Mouse (Mus musculus) heart, postnatal 0 days (tissue): ENCODE measurements around the gene Nrip1. TPM values are rescaled to one million over a fixed set of nuclear protein-coding genes. Genes with fewer than 3 reads are reported as not detected.

Source experiments
- ATAC-seq: fragments of 200-750 bp; cut with Nextera tagmentation; 2 replicates; pipeline ENCODE4 v1.8.0; 2017; ENCODE audit warnings: low read depth, moderate number of reproducible peaks, moderate library complexity; ENCODE audit not compliant: insufficient read depth
- DNase-seq: peaks from one replicate; pipeline ENCODE4 v3.0.0-alpha.2; 2016; ENCODE audit warnings: low spot score
- H3K27ac ChIP-seq: fragments of 300-500 bp; sonication (generic); 2 replicates; pipeline ENCODE4 v1.5.1; 2014; ENCODE audit warnings: low read depth, mild to moderate bottlenecking
- H3K27me3 ChIP-seq: fragments of 300-500 bp; sonication (generic); 2 replicates; pipeline ENCODE4 v1.6.1; 2014; ENCODE audit warnings: low read length, mixed read lengths; ENCODE audit not compliant: control insufficient read depth, insufficient read depth
- H3K36me3 ChIP-seq: fragments of 300-500 bp; sonication (generic); replicated peaks from 2 replicates; pipeline ENCODE4 v1.6.1; 2014; ENCODE audit warnings: low read length, mixed read lengths; ENCODE audit not compliant: control insufficient read depth, insufficient read depth
- H3K4me1 ChIP-seq: fragments of 300-500 bp; sonication (generic); 2 replicates; pipeline ENCODE4 v1.6.1; 2014; ENCODE audit warnings: antibody characterized with exemption; ENCODE audit not compliant: control insufficient read depth, insufficient read depth
- H3K4me2 ChIP-seq: fragments of 300-500 bp; sonication (generic); 2 replicates; pipeline ENCODE4 v1.6.1; 2014; ENCODE audit warnings: low read depth, mild to moderate bottlenecking, low read length, moderate library complexity
- H3K4me3 ChIP-seq: fragments of 300-500 bp; sonication (generic); 2 replicates; pipeline ENCODE4 v1.5.1; 2014; ENCODE audit warnings: low read depth, low read length
- H3K9ac ChIP-seq: fragments of 300-500 bp; sonication (generic); replicated peaks from 2 replicates; pipeline ENCODE4 v1.6.1; 2014; ENCODE audit warnings: low read depth, low read length, mixed read lengths
- H3K9me3 ChIP-seq: fragments of 300-500 bp; sonication (generic); replicated peaks from 2 replicates; pipeline ENCODE4 v1.6.1; 2016; ENCODE audit warnings: low read length; ENCODE audit not compliant: control insufficient read depth
- CTCF ChIP-seq: IDR thresholded peaks from 2 replicates; pipeline ENCODE4 v1.5.1; 2016; ENCODE audit warnings: antibody characterized with exemption, control low read depth, low read depth
- EP300 ChIP-seq: IDR thresholded peaks from 2 replicates; pipeline ENCODE4 v1.6.1; 2016; ENCODE audit warnings: antibody characterized with exemption, low read depth
- WGBS: fragments of 180-500 bp; shearing (Covaris S2); extraction: QIAGEN DNeasy Blood & Tissue Kit; methylation state at CpG from one replicate; pipeline ENCODE4 v1.1.7; 2014; 5-methylcytosine and 5-hydroxymethylcytosine counted together
- polyA plus RNA-seq: library from polyadenylated mRNA; unstranded; fragments of >200 nt; fragmentation: Nextera tagmentation; extraction: Ambion mirVana; gene quantifications from 2 replicates; pipeline ENCODE4 v1.2.1, GENCODE M21; 2015
- total RNA-seq: library from RNA; depleted of rRNA; stranded (reverse); fragments of >200 nt; gene quantifications from 2 replicates; pipeline ENCODE4 v1.2.3, GENCODE M21; 2014; ENCODE audit warnings: low replicate concordance; rRNA removed

Nrip1 gene
- total RNA-seq, result 9.0 and 11.6 TPM in 2 replicates
- polyA plus RNA-seq, result 13.3 and 14.1 TPM in 2 replicates

- ATAC-seq, result peak; percentile 34
- H3K4me3 ChIP-seq, result peak within 1 kb of the TSS; percentile 98
- H3K9me3 ChIP-seq, result no peaks in the 10 kb centered on the region
- H3K4me1 ChIP-seq, result peaks cover 20% of the 10 kb centered on the region
- H3K27me3 ChIP-seq, result no peaks in the 10 kb centered on the region
- H3K9ac ChIP-seq, result peak within 1 kb of the TSS; percentile 99
- peak within 1 kb of the TSS; percentile 99 for H3K27ac ChIP-seq
- H3K4me2 ChIP-seq, result peak within 1 kb of the TSS; percentile 81
- no peaks in the 10 kb centered on the region for H3K36me3 ChIP-seq
- WGBS, result under 1% methylated on average over 9 of the region's 9 CpGs
- peak; percentile 80 for DNase-seq
- no peak for TF ChIP-seq EP300
- 0 out of 2 replicates have a peak, but pooled peaks have one; percentile 20 for TF ChIP-seq CTCF
Measured at GRCm38 (mm10) chr16:76373671-76374091, at the start of gene Nrip1. Gene Nrip1 (minus strand): TSS chr16:76373827.

GRCm38 (mm10) chr16:76422531-76422930 lies 48.9 kb upstream of the Nrip1 start:
- H3K4me2 ChIP-seq, result no peak overlapping the region
- no peaks in the 10 kb centered on the region for H3K4me1 ChIP-seq
- ATAC-seq (no peak), DNase-seq (no peak)
- WGBS, result 79% methylated on average over 1 of the region's 1 CpGs
- TF ChIP-seq EP300 (no peak), CTCF (no peak)
- H3K36me3 ChIP-seq, result no peaks in the 10 kb centered on the region
- H3K9me3 ChIP-seq, result no peaks in the 10 kb centered on the region
- H3K27ac ChIP-seq, result no peak overlapping the region
- H3K27me3 ChIP-seq, result no peaks in the 10 kb centered on the region
- H3K9ac ChIP-seq, result no peak overlapping the region
- no peak overlapping the region for H3K4me3 ChIP-seq

GRCm38 (mm10) chr16:76419849-76420248 lies 46.2 kb upstream of the Nrip1 start:
- no peaks in the 10 kb centered on the region for H3K4me1 ChIP-seq
- no peak for ATAC-seq
- no peak overlapping the region for H3K9ac ChIP-seq
- WGBS, result 41% methylated on average over 8 of the region's 8 CpGs
- H3K27ac ChIP-seq, result no peak overlapping the region
- H3K36me3 ChIP-seq, result no peaks in the 10 kb centered on the region
- H3K4me3 ChIP-seq, result no peak overlapping the region
- no peaks in the 10 kb centered on the region for H3K27me3 ChIP-seq
- no peaks in the 10 kb centered on the region for H3K9me3 ChIP-seq
- H3K4me2 ChIP-seq, result no peak overlapping the region
- TF ChIP-seq EP300 (no peak), CTCF (no peak)
- DNase-seq, result no peak

DNA sequence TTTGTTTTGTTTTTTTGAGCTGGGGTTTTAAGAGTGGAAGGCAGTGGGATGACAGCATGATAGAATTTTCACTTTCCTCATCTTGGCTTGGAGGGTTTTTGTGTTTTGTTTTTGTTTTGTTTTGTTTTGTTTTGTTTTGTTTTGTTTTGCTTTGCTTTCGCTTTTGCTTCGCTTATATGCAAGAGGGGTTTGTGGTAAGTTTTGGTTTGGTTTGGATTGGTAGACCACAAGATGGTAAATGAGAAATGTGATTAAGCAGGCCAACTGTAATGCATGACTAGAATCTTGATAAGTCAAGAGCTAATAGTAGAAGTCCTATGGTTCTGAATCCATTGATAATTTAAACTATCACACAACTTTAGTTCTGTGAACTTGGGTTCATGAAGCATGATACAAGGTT lies 42.9 kb upstream of the Nrip1 start:
- no peak overlapping the region for H3K9ac ChIP-seq
- no peaks in the 10 kb centered on the region for H3K4me1 ChIP-seq
- H3K4me2 ChIP-seq, result no peak overlapping the region
- TF ChIP-seq EP300, result no peak
- TF ChIP-seq CTCF, result no peak
- H3K36me3 ChIP-seq, result no peaks in the 10 kb centered on the region
- H3K27ac ChIP-seq, result no peak overlapping the region
- DNase-seq, result no peak
- no peaks in the 10 kb centered on the region for H3K27me3 ChIP-seq
- H3K9me3 ChIP-seq, result no peaks in the 10 kb centered on the region
- no peak for ATAC-seq
- no peak overlapping the region for H3K4me3 ChIP-seq
- 85% methylated on average over 2 of the region's 2 CpGs for WGBS

- no peak overlapping the region for H3K27ac ChIP-seq
- TF ChIP-seq EP300 (no peak), CTCF (no peak)
- no peaks in the 10 kb centered on the region for H3K36me3 ChIP-seq
- DNase-seq (no peak), ATAC-seq (no peak)
- H3K4me1 ChIP-seq, result no peaks in the 10 kb centered on the region
- H3K27me3 ChIP-seq, result no peaks in the 10 kb centered on the region
- no peak overlapping the region for H3K4me2 ChIP-seq
- 75% methylated on average over 5 of the region's 5 CpGs for WGBS
- H3K9ac ChIP-seq, result no peak overlapping the region
- no peaks in the 10 kb centered on the region for H3K9me3 ChIP-seq
- no peak overlapping the region for H3K4me3 ChIP-seq
Measured at GRCm38 (mm10) chr16:76416060-76416438, 42.4 kb upstream of the Nrip1 start.

- Histone ChIP-seq H3K4me3 (no peak overlapping the region), H3K36me3 (no peaks in the 10 kb centered on the region), H3K27me3 (no peaks in the 10 kb centered on the region), H3K4me2 (no peak overlapping the region), H3K9me3 (no peaks in the 10 kb centered on the region), H3K27ac (no peak overlapping the region), H3K9ac (no peak overlapping the region), H3K4me1 (no peaks in the 10 kb centered on the region)
- ATAC-seq, result no peak
- TF ChIP-seq CTCF, result no peak
- no peak for TF ChIP-seq EP300
- DNase-seq, result no peak
- 84% methylated on average over 9 of the region's 9 CpGs for WGBS
Measured at GRCm38 (mm10) chr16:76415407-76416059, 41.9 kb upstream of the Nrip1 start.
